In the genomic region with DNA sequence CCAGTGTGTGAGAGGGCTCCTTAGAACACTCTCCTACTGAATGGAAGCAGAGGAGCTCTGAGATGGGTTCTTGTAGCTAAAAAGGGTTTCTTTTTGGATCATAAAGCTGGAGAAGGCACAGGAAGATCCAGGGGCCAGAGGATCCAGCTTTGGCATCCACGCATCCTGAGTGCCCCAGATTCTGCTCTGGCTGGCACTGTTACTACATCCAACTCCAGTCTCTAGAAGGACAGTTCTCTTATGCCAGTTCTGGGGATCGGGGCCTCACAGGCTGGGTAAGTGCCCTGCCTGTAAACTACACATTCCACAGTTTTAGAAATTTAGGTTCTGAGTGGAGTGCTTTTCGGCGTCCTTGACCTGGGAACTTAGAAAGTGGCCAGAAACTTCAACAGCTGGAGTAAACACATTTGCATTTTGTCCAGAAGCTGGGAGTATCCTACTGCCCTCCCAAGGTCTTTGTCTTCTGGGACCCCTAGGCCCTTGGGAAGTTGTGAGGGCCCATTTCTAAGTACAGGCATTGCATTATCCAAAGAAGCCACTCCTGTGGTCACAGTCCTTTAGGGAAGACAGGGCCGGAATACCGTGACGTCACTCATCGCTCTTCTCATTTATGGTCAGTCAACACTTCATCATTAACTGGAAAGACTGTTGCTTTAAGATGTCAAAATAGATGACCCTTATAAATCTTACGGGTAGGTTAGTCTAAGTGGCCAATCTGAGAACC, we compare ENCODE assay signal across 14 mouse cellular contexts. TPM values are rescaled to one million over a fixed set of nuclear protein-coding genes. Genes with fewer than 3 reads are reported as not detected.
DNase-seq lines count a peak whose midpoint lies in the region; ATAC-seq lines count a peak whose summit lies in the region.
"Had no signal": no experiment of that assay in that cellular context is flagged by ENCODE, and none has a peak within 500 bp of the region (broad histone marks: within the 10 kb centered on the region; RNA-seq: fewer than 3 reads in every experiment).

No protein-coding gene starts in this region.

- peak; percentile 17 for DNase-seq in embryo, embryonic 10.5 days (ENCODE audit: low spot score)
- DNase-seq in embryo, embryonic 9.5 days (ENCODE audit: extremely low spot score): no peak
- DNase-seq in left cerebral cortex, postnatal 4 days: peak; percentile 9
- no peak for DNase-seq in left cerebral cortex, postnatal 36 days (ENCODE audit: low spot score in 2 of 2)
- no peak for DNase-seq in c-Kit-positive CD71-positive TER-119-positive erythroid progenitor cells, embryonic 14.5 days (ENCODE audit: low spot score)
- DNase-seq in ovary, adult 18-20 months (ENCODE audit: low spot score): no peak

- no peaks in the 10 kb centered on the region for H3K9me3 ChIP-seq in intestine, embryonic 15.5 days
- no peaks in the 10 kb centered on the region for H3K9me3 ChIP-seq in neural tube, embryonic 14.5 days (ENCODE audit: control insufficient read depth, low read length)
- H3K9me3 ChIP-seq: embryonic facial prominence, embryonic 12.5 days; neural tube, embryonic 12.5 days had no signal

- no peak overlapping the region for H3K4me3 ChIP-seq in intestine, embryonic 15.5 days (replicated peaks)
- H3K4me3 ChIP-seq in neural tube, embryonic 14.5 days (ENCODE audit: low read depth, low read length): no peak overlapping the region

- H3K4me2 ChIP-seq in intestine, embryonic 15.5 days (replicated peaks): no peak overlapping the region
- H3K4me2 ChIP-seq in neural tube, embryonic 14.5 days (ENCODE audit: low read depth, low read length): no peak overlapping the region

- no peaks in the 10 kb centered on the region for H3K36me3 ChIP-seq in intestine, embryonic 15.5 days
- no peaks in the 10 kb centered on the region for H3K36me3 ChIP-seq in neural tube, embryonic 14.5 days (ENCODE audit: control insufficient read depth, insufficient read depth, low read length)
- H3K36me3 ChIP-seq: embryonic facial prominence, embryonic 12.5 days; neural tube, embryonic 12.5 days had no signal

- H3K4me1 ChIP-seq in intestine, embryonic 15.5 days (replicated peaks): peaks cover 12% of the 10 kb centered on the region
- peaks cover 8% of the 10 kb centered on the region; the same call in 1 of the 2 replicates for H3K4me1 ChIP-seq in neural tube, embryonic 14.5 days (ENCODE audit: control insufficient read depth, insufficient read depth, low read length)

- no peaks in the 10 kb centered on the region for H3K27me3 ChIP-seq in intestine, embryonic 15.5 days (replicated peaks)
- no peaks in the 10 kb centered on the region for H3K27me3 ChIP-seq in neural tube, embryonic 14.5 days (ENCODE audit: control insufficient read depth, insufficient read depth, low read length)
- H3K27me3 ChIP-seq: embryonic facial prominence, embryonic 12.5 days; neural tube, embryonic 12.5 days; Patski had no signal

- 81% methylated on average over 9 of the region's 9 CpGs for WGBS in intestine, embryonic 15.5 days
- 83% methylated on average over 9 of the region's 9 CpGs for WGBS in neural tube, embryonic 14.5 days

- ATAC-seq in intestine, embryonic 15.5 days: no peak
- ATAC-seq in neural tube, embryonic 14.5 days (ENCODE audit: low read depth): no peak
- ATAC-seq: Patski had no signal

- intact Hi-C loops in left cerebral cortex, postnatal 4 days (cut with DNase I): loop anchor here (2.0 to 10.0 kb wide), 3 partner anchors 236 to 424 kb away; no protein-coding TSS in a partner anchor
- intact Hi-C loops in left cerebral cortex, postnatal 36 days (cut with DNase I): loop anchor here (1.0 to 10.0 kb wide), 4 partner anchors 222 to 414 kb away; a partner anchor contains a TSS

- H3K9ac ChIP-seq in intestine, embryonic 15.5 days: no peak overlapping the region
- no peak overlapping the region for H3K9ac ChIP-seq in neural tube, embryonic 14.5 days (replicated peaks; ENCODE audit: low read depth, low read length)
- H3K9ac ChIP-seq: liver, embryonic 14.5 days had no signal

- peak overlapping the region; percentile 51; the same call in 1 of the 2 replicates for H3K27ac ChIP-seq in intestine, embryonic 15.5 days
- H3K27ac ChIP-seq in neural tube, embryonic 14.5 days (ENCODE audit: low read depth, low read length): peak overlapping the region; percentile 66
- H3K27ac ChIP-seq: embryonic facial prominence, embryonic 12.5 days; kidney, postnatal 0 days; liver, embryonic 14.5 days; neural tube, embryonic 12.5 days had no signal

RNA-seq across cellular contexts. Expression of a gene that starts 4.1 kb away (rescaled TPM):
- under 1 TPM in 1 of 2 experiments, not detected in 1; 0.26 TPM for total RNA-seq in left cerebral cortex, postnatal 4 days (2021)
- total RNA-seq in left cerebral cortex, postnatal 36 days (2021): not detected
- 0.21 and 0.30 TPM in 2 replicates for polyA plus RNA-seq in intestine, embryonic 15.5 days (2015; fragmentation: Nextera tagmentation; extraction: Ambion mirVana)
- 0.54 TPM in 1 of 2 replicates, not detected in the other for polyA plus RNA-seq in neural tube, embryonic 14.5 days (2014; fragmentation: Nextera tagmentation; extraction: Ambion mirVana)
- total RNA-seq: gastrocnemius, postnatal 36 days had no signal
- polyA plus RNA-seq: Patski had no signal

RNA-seq across cellular contexts. Expression of a gene that starts 57.8 kb away (rescaled TPM):
- 10 to 100 TPM; 89.1 to 91.0 TPM for total RNA-seq in left cerebral cortex, postnatal 4 days (2021)
- 10 to 100 TPM; 48.1 to 52.9 TPM for total RNA-seq in left cerebral cortex, postnatal 36 days (2021)
- 22.5 and 23.4 TPM in 2 replicates for polyA plus RNA-seq in intestine, embryonic 15.5 days (2015; fragmentation: Nextera tagmentation; extraction: Ambion mirVana)
- polyA plus RNA-seq in neural tube, embryonic 14.5 days (2014; fragmentation: Nextera tagmentation; extraction: Ambion mirVana): 32.3 and 33.4 TPM in 2 replicates

Comparison
In these comparisons a context has a peak if more than half of its experiments do, and no peak if none do; other contexts are left out.
1. DNase-seq: peak in embryo, embryonic 10.5 days (single experiment) and left cerebral cortex, postnatal 4 days (single experiment); none in embryo, embryonic 9.5 days (single experiment), left cerebral cortex, postnatal 36 days (0 of 2), c-Kit-positive CD71-positive TER-119-positive erythroid progenitor cells, embryonic 14.5 days (single experiment) and ovary, adult 18-20 months (single experiment).